Mouse (Mus musculus): Measurements from ENCODE around the gene Olfr99.

DNA sequence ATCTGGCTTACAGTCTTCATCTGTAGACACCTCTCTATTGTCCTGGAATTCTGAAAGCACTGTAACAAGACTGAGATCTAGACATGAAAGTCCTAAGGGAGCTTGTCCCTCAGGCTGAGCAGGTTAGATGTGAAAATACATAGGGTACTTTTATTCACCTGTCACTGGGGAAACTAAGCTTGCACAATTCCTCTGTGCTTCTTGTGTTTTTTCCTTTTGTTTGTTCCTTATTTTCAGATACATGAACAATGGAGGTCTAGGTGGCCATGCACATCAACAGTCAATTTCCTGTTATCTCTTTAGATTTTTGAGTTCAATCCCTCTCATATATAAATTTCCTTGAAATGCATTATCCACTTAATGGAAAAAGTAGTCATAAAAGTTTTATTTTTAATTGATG lies 33.7 kb upstream of the Olfr99 start, which contains the start of gene Olfr102:
- no peak for TF ChIP-seq POLR2A (IDR thresholded peaks at IDR 0.05; ENCODE audit: insufficient read depth, low read depth, low read length)
- TF ChIP-seq CTCF (IDR thresholded peaks at IDR 0.05; ENCODE audit: insufficient read depth, low read depth, low read length) = no peak

All from olfactory bulb, adult 2 months (tissue).